Mouse (Mus musculus) natural killer cell, adult 2 months (primary cell): ENCODE results near the gene Slamf9.

Experiments
- DNase-seq, 2 experiments: peaks; one replicate each; pipeline ENCODE4 v3.0.0; 2022; ENCODE audit warnings: low spot score in 2 of 2

The Slamf9 gene

GRCm38 (mm10) chr1:172461602-172462001 lies 13.6 kb upstream of the Slamf9 start:
- DNase-seq, result no peak

GRCm38 (mm10) chr1:172462534-172462933 lies 12.6 kb upstream of the Slamf9 start:
- DNase-seq, result no peak

DNA sequence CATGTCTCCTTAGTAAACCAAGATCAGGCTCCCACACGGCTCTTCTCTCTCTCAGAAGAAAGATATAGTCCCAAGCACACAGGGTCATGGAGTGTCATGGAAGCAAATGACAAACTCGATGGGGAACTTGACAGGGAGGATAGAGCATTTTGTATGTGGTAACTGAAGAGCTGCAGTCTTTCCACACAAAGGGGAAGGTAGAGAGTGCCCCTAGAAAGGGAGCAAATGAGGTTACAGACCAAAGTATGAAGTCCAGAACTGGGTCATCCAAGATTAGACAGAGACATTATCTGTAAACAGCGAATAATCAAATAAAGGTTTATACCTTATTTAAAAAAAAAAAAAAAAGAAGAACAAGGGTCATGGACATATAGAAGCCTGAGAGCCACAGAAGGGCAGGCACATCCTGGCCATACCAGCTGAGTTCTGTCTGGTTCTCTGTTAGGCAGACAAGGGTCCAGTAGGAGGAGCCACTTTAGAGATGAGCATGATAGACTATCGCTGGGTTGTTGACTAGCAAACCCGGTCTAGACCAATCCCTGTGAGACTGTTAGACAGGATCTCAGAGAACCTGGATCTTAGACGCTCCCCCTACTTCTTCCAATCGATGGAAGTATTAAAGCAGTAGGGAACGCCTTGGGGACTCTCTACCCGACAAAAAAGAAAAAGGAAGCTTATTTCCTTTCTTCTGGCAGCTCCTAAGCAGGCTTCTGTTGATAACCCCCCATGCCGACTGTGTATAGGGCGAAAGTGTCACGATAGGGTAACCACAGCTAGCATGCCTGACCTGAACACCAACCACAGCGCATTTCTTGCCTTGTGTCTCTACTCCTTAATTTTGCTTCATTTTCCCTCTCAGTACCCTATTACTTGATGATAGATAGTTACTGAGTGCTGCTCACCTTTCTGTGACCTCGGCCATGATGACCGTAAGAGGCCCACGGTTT lies 11.5 kb upstream of the Slamf9 start:
- DNase-seq, result no peak

- no peak for DNase-seq
Observed at GRCm38 (mm10) chr1:172468301-172468877, 6.8 kb upstream of the Slamf9 start.

DNA sequence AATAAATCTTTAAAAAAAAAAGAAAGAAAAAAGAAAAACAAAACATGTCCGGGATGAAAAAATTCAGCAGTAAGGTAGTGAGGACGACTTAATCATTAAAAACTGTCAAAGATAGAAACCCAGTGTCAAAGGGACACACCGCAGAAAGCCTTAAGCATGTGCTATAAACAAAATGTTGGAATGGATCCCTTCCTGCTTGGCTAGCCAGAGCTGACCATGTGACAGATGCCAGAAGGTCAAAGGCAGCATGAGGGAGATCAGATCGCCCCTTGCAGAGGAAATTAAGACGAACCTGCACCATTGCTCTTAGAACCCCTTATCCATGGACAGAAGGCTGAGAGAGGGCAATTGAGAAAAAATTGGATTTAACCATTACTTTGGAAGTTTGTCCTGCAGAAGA lies 5.8 kb upstream of the Slamf9 start:
- DNase-seq, result no peak

- no peak for DNase-seq
Observed at GRCm38 (mm10) chr1:172469810-172470448, 5.2 kb upstream of the Slamf9 start.

- no peak for DNase-seq
Observed at GRCm38 (mm10) chr1:172472909-172473308, 2.2 kb upstream of the Slamf9 start.

- DNase-seq, result no peak
Observed at GRCm38 (mm10) chr1:172474196-172474595, 962 bp upstream of the Slamf9 start.

- DNase-seq, result no peak
Observed at GRCm38 (mm10) chr1:172478020-172478419, 2.9 kb downstream of the Slamf9 start.

DNA sequence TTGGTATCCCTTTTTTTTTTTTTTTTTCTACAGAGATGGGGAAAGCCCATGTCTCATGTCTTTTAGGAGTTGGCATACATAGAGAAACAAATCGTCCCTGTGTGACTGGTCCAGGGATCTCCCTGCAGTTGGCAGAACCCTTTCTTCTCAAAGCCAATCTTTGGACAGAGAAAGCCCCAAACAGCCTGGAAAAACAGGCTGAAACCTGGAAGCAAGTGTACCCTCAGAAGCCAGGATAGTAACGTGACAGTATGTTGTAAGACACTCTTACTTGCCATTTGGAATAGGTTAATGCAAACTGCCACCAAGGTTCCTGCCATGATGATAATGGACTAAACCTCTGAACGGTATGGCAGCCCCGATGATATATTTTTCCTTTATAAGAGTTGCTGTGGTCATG lies 5.2 kb downstream of the Slamf9 start:
- no peak for DNase-seq

DNA sequence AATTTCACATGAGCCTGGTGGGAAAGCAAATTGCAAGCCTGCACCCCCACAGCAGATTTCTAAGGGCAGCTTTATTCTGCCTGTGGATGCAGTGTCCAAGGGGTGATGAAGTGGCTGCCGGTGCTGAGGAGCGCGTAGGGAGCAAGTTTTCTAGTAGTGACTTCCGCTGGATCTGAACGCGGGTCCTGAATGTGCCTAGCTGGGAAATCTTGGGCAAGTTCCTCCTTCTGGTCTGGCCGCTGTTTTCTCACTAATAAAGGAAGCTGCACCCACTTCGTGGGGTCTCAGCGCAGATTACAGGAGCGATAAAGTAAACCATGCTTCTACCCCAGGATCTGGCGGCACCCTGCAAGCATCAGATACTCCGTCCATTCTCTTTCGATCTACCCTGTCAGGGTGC lies 6.0 kb downstream of the Slamf9 start:
- DNase-seq, result no peak

- peak; percentile 67 to 87 for DNase-seq
Observed at GRCm38 (mm10) chr1:172481540-172482280, 6.6 kb downstream of the Slamf9 start, which contains the start of gene Igsf9. TSS of gene Igsf9 (plus strand) at chr1:172481788.

DNA sequence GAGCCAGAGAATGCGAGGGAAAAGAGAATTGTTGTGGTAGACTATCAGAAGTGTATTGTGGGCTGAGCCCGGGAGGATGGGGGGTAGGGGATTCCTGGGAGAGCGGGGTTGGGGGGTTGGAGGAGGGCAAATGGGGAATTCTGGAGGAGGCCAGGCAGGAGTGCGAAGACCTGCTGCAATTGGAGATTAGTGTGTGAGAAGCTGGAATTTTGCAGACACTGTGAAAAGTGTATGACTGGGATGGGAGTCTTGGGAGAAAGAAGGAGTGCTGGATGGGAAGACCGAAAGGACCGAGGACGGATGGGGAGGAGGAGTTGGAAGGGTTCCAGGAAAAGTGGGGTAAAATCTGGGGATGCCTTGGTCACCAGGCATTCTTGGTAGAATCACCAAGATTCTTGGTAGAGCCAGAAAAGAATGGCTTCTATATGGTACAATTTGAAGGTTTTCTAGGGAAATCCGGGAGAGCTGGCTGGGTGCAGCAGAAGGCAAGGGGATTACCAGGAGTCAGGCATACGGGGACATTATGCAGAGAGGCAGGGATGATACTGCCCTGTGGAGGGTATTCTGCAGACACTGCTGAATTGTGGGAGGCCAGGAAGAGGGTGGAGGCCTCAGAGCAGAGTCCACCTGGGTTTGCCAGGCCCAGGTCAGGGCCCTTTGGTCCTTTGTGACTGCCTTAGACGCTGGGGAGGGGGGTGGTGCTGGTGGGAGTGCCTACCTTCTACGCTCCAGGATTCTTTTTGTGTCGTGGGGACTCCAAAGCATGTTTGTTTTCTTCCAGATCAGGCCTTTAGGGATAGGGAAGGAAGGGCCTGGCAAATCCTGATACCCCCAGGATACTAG lies 7.6 kb downstream of the Slamf9 start:
- DNase-seq, result no peak

DNA sequence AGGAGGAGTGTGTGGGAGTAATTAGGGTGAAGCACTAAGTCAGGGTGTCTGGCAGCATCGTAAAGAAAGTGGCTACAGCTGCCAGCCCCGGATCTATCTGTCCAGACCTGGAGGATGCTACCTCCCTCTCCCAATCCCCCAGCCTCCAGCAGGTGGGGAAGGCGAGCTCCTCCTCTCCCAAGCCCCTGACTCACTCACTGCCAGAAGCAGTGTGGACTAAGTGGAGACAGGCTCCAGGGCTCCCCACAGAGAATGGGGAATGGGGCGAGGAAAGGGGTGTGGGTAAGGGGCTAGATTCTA lies 8.2 kb downstream of the Slamf9 start:
- no peak for DNase-seq

DNA sequence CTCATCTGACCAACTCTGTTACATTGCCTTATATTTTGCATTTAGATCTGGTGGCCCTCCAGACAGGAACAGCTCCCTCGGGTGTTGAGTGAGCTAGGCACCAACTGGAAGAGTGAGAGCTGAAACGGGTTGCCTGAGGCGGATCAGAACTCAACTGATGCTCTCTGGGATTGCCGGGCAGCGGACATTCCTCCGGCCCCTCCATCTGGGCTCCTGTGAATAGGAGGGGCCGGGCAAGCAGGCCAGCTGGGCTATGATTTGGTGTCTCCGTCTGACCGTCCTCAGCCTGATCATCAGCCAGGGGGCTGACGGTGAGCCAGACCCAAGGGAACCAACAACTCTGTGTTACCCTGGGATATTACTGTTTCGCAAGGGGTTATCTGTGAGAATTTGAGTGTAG lies 9.1 kb downstream of the Slamf9 start:
- DNase-seq, result no peak

GRCm38 (mm10) chr1:172484671-172485070 lies 9.5 kb downstream of the Slamf9 start:
- no peak for DNase-seq

GRCm38 (mm10) chr1:172485821-172486220 lies 10.7 kb downstream of the Slamf9 start:
- DNase-seq, result no peak

DNA sequence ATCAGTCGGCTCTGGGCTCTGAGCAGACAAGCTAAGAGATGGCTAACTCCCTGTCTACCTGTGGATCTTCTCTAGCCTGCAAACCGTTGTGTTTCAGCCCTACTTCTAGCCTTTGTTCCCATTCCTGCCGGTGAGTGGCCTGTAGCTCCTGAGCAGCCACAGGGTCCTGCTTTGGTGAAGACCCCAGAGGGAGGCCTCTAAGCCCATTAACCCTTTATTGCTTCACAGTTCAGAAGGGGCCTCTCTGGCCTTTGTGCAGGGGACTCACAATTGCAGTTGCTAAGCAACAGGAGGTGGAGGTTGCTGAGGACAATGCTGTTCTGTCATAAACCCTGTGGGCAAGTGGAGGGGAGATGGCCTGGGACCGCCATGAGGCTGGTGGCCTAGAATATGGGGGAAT lies 11.1 kb downstream of the Slamf9 start:
- no peak for DNase-seq

DNA sequence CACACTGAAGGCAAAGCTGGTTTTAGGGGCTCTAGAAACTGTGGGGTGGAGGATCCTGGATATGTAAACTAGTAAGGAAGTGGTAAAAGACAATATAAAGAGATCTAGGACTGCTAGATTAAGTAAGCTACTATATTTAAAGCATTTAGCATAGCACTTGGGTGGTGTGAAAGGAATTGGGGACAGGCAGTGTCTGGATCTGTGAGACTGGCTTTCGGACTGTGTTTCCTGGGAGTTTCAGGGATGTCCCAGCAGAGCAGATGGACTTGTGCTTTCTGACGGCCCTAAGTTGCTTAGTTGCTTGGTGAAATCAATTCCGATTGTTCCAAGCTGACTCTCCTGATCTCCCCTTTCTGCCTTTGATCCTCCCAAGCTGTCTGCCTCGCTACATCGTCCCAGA lies 11.5 kb downstream of the Slamf9 start:
- DNase-seq, result no peak

GRCm38 (mm10) chr1:172487859-172488258 lies 12.7 kb downstream of the Slamf9 start:
- no peak for DNase-seq

DNA sequence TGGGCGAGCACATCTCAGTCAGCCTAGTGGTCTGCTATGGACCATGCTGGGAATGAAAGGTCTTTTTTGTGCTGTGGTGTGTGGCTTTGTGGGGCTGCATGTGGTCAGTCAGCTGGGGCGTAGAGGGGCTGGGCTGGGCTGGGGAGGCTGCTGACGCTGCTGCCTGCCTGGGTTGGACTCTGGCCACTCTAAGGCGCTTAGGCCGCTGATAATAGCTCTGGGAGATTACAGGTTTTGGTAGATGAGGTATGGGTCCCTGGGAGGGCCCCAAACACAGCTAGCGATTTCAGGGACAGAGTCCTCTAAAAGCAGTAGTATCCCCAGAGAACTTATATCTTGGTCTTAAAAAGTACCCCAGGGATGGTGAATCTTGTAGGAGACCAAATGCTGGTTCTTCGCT lies 13.7 kb downstream of the Slamf9 start:
- DNase-seq, result no peak
